Mouse (Mus musculus) intestine, postnatal 0 days (tissue): Measurements from ENCODE around the gene Ccnf. TPM values are rescaled to one million over a fixed set of nuclear protein-coding genes. Genes with fewer than 3 reads are reported as not detected.

Experiments
- ATAC-seq: fragments of 200-750 bp; cut with Nextera tagmentation; 2 replicates; pipeline ENCODE4 v1.8.0; 2017; ENCODE audit warnings: mild to moderate bottlenecking, moderate TSS enrichment, moderate library complexity
- H3K27ac ChIP-seq: fragments of 300-500 bp; sonication (generic); 2 replicates; pipeline ENCODE4 v1.5.1; 2014; ENCODE audit warnings: mild to moderate bottlenecking, low read depth, low read length, moderate library complexity
- H3K27me3 ChIP-seq: fragments of 300-500 bp; sonication (generic); replicated peaks from 2 replicates; pipeline ENCODE4 v1.6.1; 2014; ENCODE audit warnings: low read length, mixed read lengths; ENCODE audit not compliant: control insufficient read depth, insufficient read depth
- H3K36me3 ChIP-seq: fragments of 300-500 bp; sonication (generic); 2 replicates; pipeline ENCODE4 v1.6.1; 2014; ENCODE audit warnings: mild to moderate bottlenecking, moderate library complexity; ENCODE audit not compliant: control insufficient read depth, insufficient read depth
- H3K4me1 ChIP-seq: fragments of 300-500 bp; sonication (generic); replicated peaks from 2 replicates; pipeline ENCODE4 v1.6.1; 2014; ENCODE audit warnings: antibody characterized with exemption, low read length, mixed read lengths; ENCODE audit not compliant: control insufficient read depth, insufficient read depth
- H3K4me2 ChIP-seq: fragments of 300-500 bp; sonication (generic); replicated peaks from 2 replicates; pipeline ENCODE4 v1.6.1; 2014; ENCODE audit warnings: low read depth, mild to moderate bottlenecking, moderate library complexity
- H3K4me3 ChIP-seq: fragments of 300-500 bp; sonication (generic); 2 replicates; pipeline ENCODE4 v1.5.1; 2014; ENCODE audit warnings: low read depth, low read length
- H3K9ac ChIP-seq: fragments of 300-500 bp; sonication (generic); 2 replicates; pipeline ENCODE4 v1.6.1; 2014; ENCODE audit warnings: mild to moderate bottlenecking, low read depth, low read length
- H3K9me3 ChIP-seq: fragments of 300-500 bp; sonication (generic); 2 replicates; pipeline ENCODE4 v1.6.1; 2016; ENCODE audit warnings: mixed run types; ENCODE audit not compliant: control insufficient read depth
- CTCF ChIP-seq: sonication (generic); IDR thresholded peaks from 2 replicates; pipeline ENCODE4 v1.5.1; 2016; ENCODE audit warnings: low read depth, mild to moderate bottlenecking, control low read depth, antibody characterized with exemption, moderate library complexity
- WGBS: fragments of 180-500 bp; shearing (Covaris S2); extraction: QIAGEN DNeasy Blood & Tissue Kit; methylation state at CpG from one replicate; pipeline ENCODE4 v1.1.7; 2014; 5-methylcytosine and 5-hydroxymethylcytosine counted together
- polyA plus RNA-seq: library from polyadenylated mRNA; unstranded; fragments of >200 nt; fragmentation: Nextera tagmentation; extraction: Ambion mirVana; gene quantifications from 2 replicates; pipeline ENCODE4 v1.2.1, GENCODE M21; 2015

Gene Ccnf
- polyA plus RNA-seq, 1 experiment from 2014 or later = 8.6 TPM

GRCm38 (mm10) chr17:24220435-24221411 is 30.6 kb downstream of the Ccnf start, which contains the start of gene Tedc2:
Tedc2 (minus strand) TSS chr17:24220851.
- H3K27me3 ChIP-seq = no peaks in the 10 kb centered on the region
- peaks cover 47% of the 10 kb centered on the region for H3K36me3 ChIP-seq
- no peak for TF ChIP-seq CTCF
- H3K27ac ChIP-seq = peak within 1 kb of the TSS; percentile 70
- H3K9ac ChIP-seq = peak within 1 kb of the TSS; percentile 71
- peak; percentile 89 for ATAC-seq
- peaks cover 5% of the 10 kb centered on the region for H3K4me1 ChIP-seq
- peak within 1 kb of the TSS; percentile 85 for H3K4me3 ChIP-seq
- no peaks in the 10 kb centered on the region for H3K9me3 ChIP-seq
- H3K4me2 ChIP-seq = peak within 1 kb of the TSS; percentile 95
- 2% methylated on average over 41 of the region's 41 CpGs for WGBS

- no peak for ATAC-seq
- Histone ChIP-seq H3K27me3 (0 out of 2 replicates have a peak, but pooled peaks cover 3% of the 10 kb centered on the region), H3K9ac (no peak overlapping the region), H3K4me2 (no peak overlapping the region), H3K4me1 (peaks cover 8% of the 10 kb centered on the region), H3K4me3 (no peak overlapping the region), H3K36me3 (peaks cover 22% of the 10 kb centered on the region), H3K9me3 (no peaks in the 10 kb centered on the region), H3K27ac (no peak overlapping the region)
- no peak for TF ChIP-seq CTCF
- 75% methylated on average over 4 of the region's 4 CpGs for WGBS
These were observed 34.4 kb downstream of the Ccnf start for GRCm38 (mm10) chr17:24216836-24217235.

- H3K4me2 ChIP-seq = no peak overlapping the region
- no peak overlapping the region for H3K4me3 ChIP-seq
- no peak overlapping the region for H3K27ac ChIP-seq
- TF ChIP-seq CTCF = no peak
- no peak for ATAC-seq
- 60% methylated on average over 6 of the region's 6 CpGs for whole genome bisulfite sequencing
- H3K9ac ChIP-seq = no peak overlapping the region
- 0 out of 2 replicates have a peak, but pooled peaks cover 4% of the 10 kb centered on the region for H3K27me3 ChIP-seq
- H3K9me3 ChIP-seq = no peaks in the 10 kb centered on the region
- H3K36me3 ChIP-seq = peaks cover 21% of the 10 kb centered on the region
- H3K4me1 ChIP-seq = peaks cover 8% of the 10 kb centered on the region
These were observed 38.1 kb downstream of the Ccnf start for GRCm38 (mm10) chr17:24213186-24213585.

GRCm38 (mm10) chr17:24212441-24213018 is 38.8 kb downstream of the Ccnf start:
- no peak for ATAC-seq
- 46% methylated on average over 5 of the region's 5 CpGs for WGBS
- Histone ChIP-seq H3K27ac (no peak overlapping the region), H3K4me2 (peak overlapping the region; percentile 76; the same call in 1 of the 2 replicates), H3K4me1 (peaks cover 8% of the 10 kb centered on the region), H3K9me3 (no peaks in the 10 kb centered on the region), H3K27me3 (peaks cover 8% of the 10 kb centered on the region; the same call in 1 of the 2 replicates), H3K36me3 (peaks cover 15% of the 10 kb centered on the region), H3K4me3 (peak overlapping the region; percentile 33), H3K9ac (no peak overlapping the region)
- peak; percentile 50 for TF ChIP-seq CTCF

- Histone ChIP-seq H3K9me3 (no peaks in the 10 kb centered on the region), H3K27me3 (peaks cover 10% of the 10 kb centered on the region; the same call in 1 of the 2 replicates), H3K36me3 (peaks cover 12% of the 10 kb centered on the region), H3K4me1 (peaks cover 8% of the 10 kb centered on the region), H3K4me3 (peak overlapping the region; percentile 33), H3K4me2 (peak overlapping the region; percentile 76), H3K27ac (no peak overlapping the region), H3K9ac (no peak overlapping the region)
- 8% methylated on average over 37 of the region's 37 CpGs for WGBS
- no peak for TF ChIP-seq CTCF
- peak; percentile 28 for ATAC-seq
These were observed 39.4 kb downstream of the Ccnf start for GRCm38 (mm10) chr17:24211631-24212440.
